Mouse (Mus musculus) heart, adult 2 months (tissue): Measurements from ENCODE around the gene Rassf3. TPM values are rescaled to one million over a fixed set of nuclear protein-coding genes. Genes with fewer than 3 reads are reported as not detected.

Experiments used
- DNase-seq, 2 experiments: peaks; one replicate each; pipeline ENCODE4 v3.0.0; 2021
- H3K27ac ChIP-seq: fragments of 200-600 bp; 2 replicates; pipeline ENCODE4 v1.8.1; 2022
- H3K27me3 ChIP-seq: fragments of 200-500 bp; 2 replicates; pipeline ENCODE4 v1.6.1; 2012; ENCODE audit warnings: mild to moderate bottlenecking, low read length, inconsistent platforms, mixed read lengths; ENCODE audit not compliant: control insufficient read depth, insufficient read depth
- H3K36me3 ChIP-seq: fragments of 200-500 bp; 2 replicates; pipeline ENCODE4 v1.6.1; 2012; ENCODE audit warnings: low read length, inconsistent platforms; ENCODE audit not compliant: control insufficient read depth, insufficient read depth
- H3K4me1 ChIP-seq: fragments of 200-500 bp; 2 replicates; pipeline ENCODE4 v1.6.1; 2011; ENCODE audit warnings: low read length; ENCODE audit not compliant: control insufficient read depth, insufficient read depth
- H3K4me3 ChIP-seq: fragments of 200-600 bp; 2 replicates; pipeline ENCODE4 v1.8.1; 2022
- H3K79me2 ChIP-seq: fragments of 200-500 bp; replicated peaks from 2 replicates; pipeline ENCODE4 v1.6.1; 2012; ENCODE audit warnings: mild to moderate bottlenecking, inconsistent platforms, low read length, moderate library complexity, mixed read lengths; ENCODE audit not compliant: control insufficient read depth, insufficient read depth
- H3K9ac ChIP-seq: fragments of 200-500 bp; 2 replicates; pipeline ENCODE4 v1.6.1; 2012; ENCODE audit warnings: low read depth, mild to moderate bottlenecking, control low read depth, inconsistent platforms, low read length, mixed read lengths
- CTCF ChIP-seq: fragments of 200-600 bp; IDR thresholded peaks from 2 replicates; pipeline ENCODE4 v1.8.1; 2022; ENCODE audit warnings: antibody characterized with exemption, mild to moderate bottlenecking, moderate library complexity
- EP300 ChIP-seq: fragments of 200-500 bp; IDR thresholded peaks from 2 replicates; pipeline ENCODE4 v1.6.1; 2011; ENCODE audit warnings: low read depth, low read length, control low read depth; ENCODE audit not compliant: insufficient read depth
- POLR2A ChIP-seq: fragments of 200-500 bp; IDR thresholded peaks from 2 replicates; pipeline ENCODE4 v1.6.1; 2011; ENCODE audit warnings: mild to moderate bottlenecking, low read depth, low read length, control low read depth; ENCODE audit not compliant: insufficient read depth
- WGBS: fragments of 180-500 bp; shearing (Covaris S2); methylation state at CpG from one replicate; pipeline ENCODE4 v1.1.7; 2018; 5-methylcytosine and 5-hydroxymethylcytosine counted together
- intact Hi-C: fragments of 180-260 bp; cut with DNase I; formaldehyde crosslinking; loops from one replicate; pipeline ENCODE4 v1.15.1; 2025
- polyA plus RNA-seq: library from polyadenylated mRNA; depleted of rRNA; stranded (reverse); fragments of >200 nt; gene quantifications from 2 replicates; pipeline ENCODE4 v1.2.3, GENCODE M21; 2012
- total RNA-seq, 2 experiments: library from RNA; stranded (reverse); gene quantifications; 2 replicates each; pipeline ENCODE4 v1.2.3; 2021

Rassf3 gene
- total and polyA plus RNA-seq, 3 experiments, result 69.4 to 135 (median 134) TPM

GRCm38 (mm10) chr10:121367780-121368179 is 108.4 kb downstream of the Rassf3 start:
- no peak for DNase-seq
- Histone ChIP-seq H3K4me1 (peaks cover 6% of the 10 kb centered on the region), H3K79me2 (peaks cover 5% of the 10 kb centered on the region), H3K36me3 (no peaks in the 10 kb centered on the region), H3K4me3 (no peak overlapping the region), H3K27me3 (no peaks in the 10 kb centered on the region), H3K9ac (no peak overlapping the region), H3K27ac (no peak overlapping the region)
- TF ChIP-seq POLR2A (no peak), CTCF (no peak), EP300 (no peak)
- 81% methylated on average over 9 of the region's 9 CpGs for WGBS
- intact Hi-C loops, result no loop called here

DNA sequence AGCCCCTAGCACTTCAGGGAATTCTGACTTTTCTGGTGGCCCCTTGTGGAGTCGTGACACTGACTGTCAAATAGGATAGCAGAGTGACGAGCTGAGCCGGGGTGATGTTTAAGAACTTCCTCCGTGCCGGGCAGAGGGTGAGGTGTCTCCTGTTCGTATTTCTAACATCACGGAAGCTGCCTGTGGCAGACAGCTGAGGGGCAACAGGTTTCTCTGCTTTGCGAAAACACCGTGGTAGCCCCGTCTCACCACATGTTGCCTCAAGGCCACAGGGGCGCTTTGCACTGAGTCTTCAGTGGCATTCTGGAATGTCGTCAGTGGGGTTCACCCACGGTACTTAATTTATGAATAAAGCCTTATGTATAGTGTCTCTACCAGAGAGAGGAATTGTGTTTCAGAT is 108.9 kb downstream of the Rassf3 start:
- Histone ChIP-seq H3K4me3 (no peak overlapping the region), H3K79me2 (peaks cover 5% of the 10 kb centered on the region), H3K36me3 (no peaks in the 10 kb centered on the region), H3K27ac (no peak overlapping the region), H3K4me1 (peaks cover 6% of the 10 kb centered on the region), H3K27me3 (no peaks in the 10 kb centered on the region), H3K9ac (no peak overlapping the region)
- no peak for DNase-seq
- TF ChIP-seq CTCF, result no peak
- no peak for TF ChIP-seq POLR2A
- no peak for TF ChIP-seq EP300
- WGBS, result 89% methylated on average over 13 of the region's 13 CpGs
- intact Hi-C loops, result no loop called here

- 5% methylated on average over 9 of the region's 9 CpGs for WGBS
- Histone ChIP-seq H3K9ac (peak overlapping the region; percentile 89), H3K4me1 (peaks cover 6% of the 10 kb centered on the region), H3K27me3 (no peaks in the 10 kb centered on the region; the same call in 1 of the 2 replicates), H3K79me2 (peaks cover 5% of the 10 kb centered on the region), H3K4me3 (peak overlapping the region; percentile 64), H3K36me3 (no peaks in the 10 kb centered on the region), H3K27ac (peak overlapping the region; percentile 91)
- peak; percentile 47 to 66 for DNase-seq
- no peak for TF ChIP-seq CTCF
- TF ChIP-seq EP300, result no peak
- TF ChIP-seq POLR2A, result no peak
- intact Hi-C loops, result no loop called here
These were observed 110.3 kb downstream of the Rassf3 start for GRCm38 (mm10) chr10:121365781-121366272.

DNA sequence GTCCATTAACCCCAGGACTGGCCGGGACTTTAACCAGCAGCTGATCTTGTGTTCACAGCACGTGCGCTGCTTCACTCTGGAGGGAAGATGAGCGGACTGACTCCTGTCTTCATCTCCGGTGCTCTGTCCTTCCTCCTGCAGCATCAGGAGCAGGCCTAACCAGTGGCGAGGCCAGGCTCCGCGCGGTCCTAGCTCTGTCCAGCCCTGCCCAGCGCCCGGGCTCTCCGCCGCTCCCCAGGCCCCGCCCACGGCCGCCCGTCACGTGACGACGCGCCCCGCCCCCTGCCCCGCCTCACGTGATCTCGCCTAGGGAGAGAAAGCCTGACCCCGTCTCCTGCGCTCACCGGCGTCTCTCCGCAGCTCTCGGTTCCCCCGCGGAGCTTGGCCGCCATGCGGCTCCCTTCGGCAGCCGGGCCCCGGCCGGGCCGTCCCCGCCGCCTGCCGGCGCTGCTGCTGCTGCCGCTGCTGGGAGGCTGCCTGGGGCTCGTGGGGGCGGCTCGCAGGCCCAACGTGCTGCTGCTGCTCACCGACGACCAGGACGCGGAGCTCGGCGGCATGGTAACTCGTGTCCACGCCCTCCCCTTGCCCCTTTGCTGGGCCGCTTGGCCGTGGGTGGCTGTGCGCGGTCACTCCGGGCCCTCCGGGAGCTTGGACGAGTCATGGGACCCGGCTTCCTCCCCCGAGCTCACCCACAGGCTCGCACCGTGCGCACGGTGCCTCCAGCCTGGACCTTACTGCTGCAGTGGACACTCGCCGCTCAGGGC is 111.2 kb downstream of the Rassf3 start, which contains the start of gene Gns:
Gene Gns (plus strand): TSS at position 290 of the 764 bp plus-strand sequence.
- Histone ChIP-seq H3K4me1 (peaks cover 6% of the 10 kb centered on the region), H3K4me3 (peak within 1 kb of the TSS; percentile 64), H3K79me2 (peaks cover 3% of the 10 kb centered on the region), H3K9ac (peak within 1 kb of the TSS; percentile 89), H3K27ac (peak within 1 kb of the TSS; percentile 91), H3K27me3 (no peaks in the 10 kb centered on the region; the same call in 1 of the 2 replicates), H3K36me3 (no peaks in the 10 kb centered on the region)
- TF ChIP-seq CTCF (peak; percentile 28), EP300 (0 out of 2 replicates have a peak, but pooled peaks have one; percentile 9), POLR2A (peak; percentile 77)
- intact Hi-C loops, result no loop called here
- under 1% methylated on average over 62 of the region's 72 CpGs for WGBS
- DNase-seq, result peak; percentile 89 to 90

GRCm38 (mm10) chr10:121364306-121364705 is 111.8 kb downstream of the Rassf3 start:
- Histone ChIP-seq H3K9ac (peak overlapping the region; percentile 47), H3K79me2 (peaks cover 3% of the 10 kb centered on the region), H3K4me3 (peak overlapping the region; percentile 64), H3K27ac (peak overlapping the region; percentile 61; the same call in 1 of the 2 replicates), H3K4me1 (peaks cover 6% of the 10 kb centered on the region), H3K27me3 (no peaks in the 10 kb centered on the region; the same call in 1 of the 2 replicates), H3K36me3 (no peaks in the 10 kb centered on the region)
- DNase-seq, result no peak
- WGBS, result 27% methylated on average over 15 of the region's 15 CpGs
- intact Hi-C loops, result no loop called here
- TF ChIP-seq EP300 (no peak), CTCF (no peak), POLR2A (no peak)

- WGBS, result 83% methylated on average over 8 of the region's 8 CpGs
- peaks cover 6% of the 10 kb centered on the region for H3K4me1 ChIP-seq
- no peaks in the 10 kb centered on the region for H3K36me3 ChIP-seq
- H3K4me3 ChIP-seq, result no peak overlapping the region
- H3K27me3 ChIP-seq, result no peaks in the 10 kb centered on the region; the same call in 1 of the 2 replicates
- no peak for TF ChIP-seq POLR2A
- no peak for DNase-seq
- H3K27ac ChIP-seq, result no peak overlapping the region
- peaks cover 3% of the 10 kb centered on the region for H3K79me2 ChIP-seq
- H3K9ac ChIP-seq, result no peak overlapping the region
- intact Hi-C loops, result no loop called here
These were observed 112.9 kb downstream of the Rassf3 start for GRCm38 (mm10) chr10:121363201-121363600.
